Mouse (Mus musculus): ENCODE results near the gene Paqr3.

- TF ChIP-seq CTCF (IDR thresholded peaks at IDR 0.05; ENCODE audit: low read depth, low read length) (no peak), TAL1 (conservative IDR thresholded peaks at IDR 0.05; ENCODE audit: low read depth, low read length) (no peak), GATA1 (IDR thresholded peaks at IDR 0.05; ENCODE audit: borderline replicate concordance, low read length) (no peak), POLR2AphosphoS5 (IDR thresholded peaks at IDR 0.05; ENCODE audit: insufficient replicate concordance, low read depth, low read length) (no peak), GATA2 (IDR thresholded peaks at IDR 0.05; ENCODE audit: borderline replicate concordance, low read depth, low read length) (no peak)
Observed at GRCm38 (mm10) chr5:97077676-97078075, 33.7 kb downstream of the Paqr3 start.
